ENCODE assay signal across 25 mouse cellular contexts in genomic region chr9:10667438-10667837, GRCm38 (mm10).
DNase-seq lines count a peak whose midpoint lies in the region; ATAC-seq lines count a peak whose summit lies in the region.
"Had no signal": no experiment of that assay in that cellular context is flagged by ENCODE, and none has a peak within 500 bp of the region (broad histone marks: within the 10 kb centered on the region; RNA-seq: fewer than 3 reads in every experiment).

No protein-coding gene starts in this region.

- peak; percentile 56; the same call in 1 of the 2 replicates for ATAC-seq in forebrain, embryonic 12.5 days (ENCODE audit: low FRiP score)
- no peak for ATAC-seq in forebrain, embryonic 11.5 days (replicated peaks; ENCODE audit: low FRiP score)
- ATAC-seq in forebrain, embryonic 14.5 days: peak; percentile 68
- ATAC-seq in forebrain, embryonic 16.5 days: peak; percentile 72
- ATAC-seq: activated CD4-positive, CD25-positive, alpha-beta regulatory T cell, adult 4 months; CD4-positive, CD25-positive, alpha-beta regulatory T cell, adult 4 months; Patski had no signal

- H3K27ac ChIP-seq in forebrain, embryonic 12.5 days: no peak overlapping the region
- H3K27ac ChIP-seq in forebrain, embryonic 11.5 days (ENCODE audit: low read depth, low read length): no peak overlapping the region
- no peak overlapping the region for H3K27ac ChIP-seq in forebrain, embryonic 14.5 days (ENCODE audit: low read depth, low read length)
- no peak overlapping the region for H3K27ac ChIP-seq in forebrain, embryonic 10.5 days
- H3K27ac ChIP-seq in forebrain, embryonic 16.5 days (ENCODE audit: low read length): no peak overlapping the region
- H3K27ac ChIP-seq: embryonic facial prominence, embryonic 13.5 days; embryonic facial prominence, embryonic 15.5 days had no signal

- no peaks in the 10 kb centered on the region for H3K9me3 ChIP-seq in forebrain, embryonic 12.5 days
- no peaks in the 10 kb centered on the region for H3K9me3 ChIP-seq in forebrain, embryonic 11.5 days (ENCODE audit: control insufficient read depth, low read length)
- H3K9me3 ChIP-seq in forebrain, embryonic 14.5 days (replicated peaks; ENCODE audit: control insufficient read depth, low read length): no peaks in the 10 kb centered on the region
- H3K9me3 ChIP-seq in forebrain, embryonic 10.5 days: no peaks in the 10 kb centered on the region
- H3K9me3 ChIP-seq in forebrain, embryonic 16.5 days (ENCODE audit: control insufficient read depth, low read length): no peaks in the 10 kb centered on the region
- H3K9me3 ChIP-seq: embryonic facial prominence, embryonic 13.5 days; embryonic facial prominence, embryonic 15.5 days; G1E had no signal

- H3K4me1 ChIP-seq in forebrain, embryonic 12.5 days: no peaks in the 10 kb centered on the region
- no peaks in the 10 kb centered on the region for H3K4me1 ChIP-seq in forebrain, embryonic 11.5 days (replicated peaks; ENCODE audit: control insufficient read depth, insufficient read depth, low read length)
- no peaks in the 10 kb centered on the region for H3K4me1 ChIP-seq in forebrain, embryonic 14.5 days (ENCODE audit: control insufficient read depth, insufficient read depth, low read length)
- H3K4me1 ChIP-seq in forebrain, embryonic 10.5 days: no peaks in the 10 kb centered on the region
- H3K4me1 ChIP-seq in forebrain, embryonic 16.5 days (replicated peaks; ENCODE audit: control insufficient read depth, insufficient read depth, low read length): no peaks in the 10 kb centered on the region; the same call in none of the 2 replicates
- H3K4me1 ChIP-seq: embryonic facial prominence, embryonic 13.5 days; embryonic facial prominence, embryonic 15.5 days had no signal

- no peaks in the 10 kb centered on the region for H3K27me3 ChIP-seq in forebrain, embryonic 12.5 days
- H3K27me3 ChIP-seq in forebrain, embryonic 11.5 days (ENCODE audit: control insufficient read depth, insufficient read depth, low read length): no peaks in the 10 kb centered on the region
- no peaks in the 10 kb centered on the region for H3K27me3 ChIP-seq in forebrain, embryonic 14.5 days (replicated peaks; ENCODE audit: control insufficient read depth, insufficient read depth, low read length)
- no peaks in the 10 kb centered on the region for H3K27me3 ChIP-seq in forebrain, embryonic 10.5 days (ENCODE audit: poor library complexity, severe bottlenecking)
- no peaks in the 10 kb centered on the region for H3K27me3 ChIP-seq in forebrain, embryonic 16.5 days (replicated peaks; ENCODE audit: control insufficient read depth, insufficient read depth, low read length)
- H3K27me3 ChIP-seq: CH12.LX; embryonic facial prominence, embryonic 13.5 days; embryonic facial prominence, embryonic 15.5 days; Patski had no signal

- 62% methylated on average over 4 of the region's 4 CpGs for WGBS in forebrain, embryonic 12.5 days
- WGBS in forebrain, embryonic 11.5 days: 71% methylated on average over 4 of the region's 4 CpGs
- WGBS in forebrain, embryonic 14.5 days: 54% methylated on average over 4 of the region's 4 CpGs
- 78% methylated on average over 4 of the region's 4 CpGs for WGBS in forebrain, embryonic 10.5 days
- WGBS in forebrain, embryonic 16.5 days: 44% methylated on average over 4 of the region's 4 CpGs

- no peak overlapping the region for H3K4me2 ChIP-seq in forebrain, embryonic 12.5 days
- H3K4me2 ChIP-seq in forebrain, embryonic 11.5 days (ENCODE audit: low read depth, low read length, severe bottlenecking): no peak overlapping the region
- no peak overlapping the region for H3K4me2 ChIP-seq in forebrain, embryonic 14.5 days (ENCODE audit: low read length)
- no peak overlapping the region for H3K4me2 ChIP-seq in forebrain, embryonic 16.5 days (ENCODE audit: low read length)
- H3K4me2 ChIP-seq: embryonic facial prominence, embryonic 13.5 days; embryonic facial prominence, embryonic 15.5 days had no signal

- H3K9ac ChIP-seq in forebrain, embryonic 12.5 days: no peak overlapping the region
- H3K9ac ChIP-seq in forebrain, embryonic 11.5 days (ENCODE audit: low read length): no peak overlapping the region
- no peak overlapping the region for H3K9ac ChIP-seq in forebrain, embryonic 14.5 days (ENCODE audit: low read length)
- no peak overlapping the region for H3K9ac ChIP-seq in forebrain, embryonic 16.5 days (replicated peaks; ENCODE audit: low read depth, low read length)
- H3K9ac ChIP-seq: embryonic facial prominence, embryonic 13.5 days; embryonic facial prominence, embryonic 15.5 days had no signal

- no peaks in the 10 kb centered on the region for H3K36me3 ChIP-seq in forebrain, embryonic 12.5 days (replicated peaks)
- no peaks in the 10 kb centered on the region for H3K36me3 ChIP-seq in forebrain, embryonic 11.5 days (ENCODE audit: control insufficient read depth, insufficient read depth, low read length)
- H3K36me3 ChIP-seq in forebrain, embryonic 14.5 days (ENCODE audit: control insufficient read depth, insufficient read depth, low read length): no peaks in the 10 kb centered on the region
- no peaks in the 10 kb centered on the region for H3K36me3 ChIP-seq in forebrain, embryonic 10.5 days (replicated peaks)
- no peaks in the 10 kb centered on the region for H3K36me3 ChIP-seq in forebrain, embryonic 16.5 days (ENCODE audit: control insufficient read depth, insufficient read depth)
- H3K36me3 ChIP-seq: embryonic facial prominence, embryonic 13.5 days; embryonic facial prominence, embryonic 15.5 days; G1E had no signal

- H3K4me3 ChIP-seq in forebrain, embryonic 12.5 days (replicated peaks): no peak overlapping the region
- H3K4me3 ChIP-seq in forebrain, embryonic 11.5 days (ENCODE audit: low read depth, low read length): no peak overlapping the region
- no peak overlapping the region for H3K4me3 ChIP-seq in forebrain, embryonic 14.5 days (ENCODE audit: low read depth, low read length)
- no peak overlapping the region for H3K4me3 ChIP-seq in forebrain, embryonic 10.5 days
- H3K4me3 ChIP-seq in forebrain, embryonic 16.5 days (replicated peaks; ENCODE audit: low read length): no peak overlapping the region
- H3K4me3 ChIP-seq: embryonic facial prominence, embryonic 13.5 days; embryonic facial prominence, embryonic 15.5 days; erythroblast, embryonic 14.5 days had no signal

- no peak for DNase-seq in forebrain, embryonic 11.5 days (ENCODE audit: low spot score)
- peak; percentile 67 for DNase-seq in forebrain, embryonic 14.5 days (ENCODE audit: low spot score)
- no peak for DNase-seq in forebrain, embryonic 10.5 days (ENCODE audit: extremely low spot score, low spot score)
- DNase-seq in urinary bladder, postnatal 10 days (ENCODE audit: low spot score): no peak
- DNase-seq: adrenal gland, adult 8-10 months; adrenal gland, postnatal 14 days; adrenal gland, postnatal 36 days; B cell, adult 2 months; cerebellum, adult 11 months; cerebellum, adult 18-20 months; cerebellum, adult 8-10 months; cerebellum, adult 9-11 months; cerebellum, postnatal 14 days; cerebellum, postnatal 36 days; embryo, embryonic 11 days had no signal
